Mouse (Mus musculus) gastrocnemius, postnatal 14 days (tissue): ENCODE results near the gene Rad51b. TPM values are rescaled to one million over a fixed set of nuclear protein-coding genes. Genes with fewer than 3 reads are reported as not detected.

Experiments
- DNase-seq: peaks from one replicate; pipeline ENCODE4 v3.0.0; 2021; ENCODE audit warnings: mixed read lengths
- intact Hi-C: fragments of 180-260 bp; cut with DNase I; formaldehyde crosslinking; loops from one replicate; pipeline ENCODE4 v1.15.1; 2025; ENCODE audit warnings: low total_unique reads
- total RNA-seq, 2 experiments: library from RNA; stranded (reverse); gene quantifications; 2 replicates each; pipeline ENCODE4 v1.2.3; 2021

The Rad51b gene
- total RNA-seq, 2 experiments from 2014 or later: 0.80 to 0.92 TPM

DNA sequence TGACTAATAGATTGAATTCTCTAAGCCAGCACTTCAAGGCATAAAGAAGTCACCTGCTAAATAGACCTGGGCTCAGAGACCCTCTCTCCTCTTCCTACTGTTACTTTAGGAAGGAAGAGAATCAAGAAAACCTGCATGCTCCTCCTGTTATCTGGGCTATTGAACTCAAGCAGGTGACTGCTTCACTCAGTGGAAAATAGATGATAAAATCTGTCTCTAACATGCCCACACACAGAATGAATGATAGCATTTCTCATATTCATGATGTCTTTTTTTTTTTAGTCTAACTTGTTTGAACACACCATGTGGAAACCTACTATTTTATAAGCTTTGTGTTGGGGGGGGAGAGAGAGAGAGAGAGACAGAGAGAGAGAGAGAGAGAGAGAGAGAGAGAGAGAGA, 352.7 kb downstream of the Rad51b start:
- intact Hi-C loops: no loop called here
- no peak for DNase-seq

DNA sequence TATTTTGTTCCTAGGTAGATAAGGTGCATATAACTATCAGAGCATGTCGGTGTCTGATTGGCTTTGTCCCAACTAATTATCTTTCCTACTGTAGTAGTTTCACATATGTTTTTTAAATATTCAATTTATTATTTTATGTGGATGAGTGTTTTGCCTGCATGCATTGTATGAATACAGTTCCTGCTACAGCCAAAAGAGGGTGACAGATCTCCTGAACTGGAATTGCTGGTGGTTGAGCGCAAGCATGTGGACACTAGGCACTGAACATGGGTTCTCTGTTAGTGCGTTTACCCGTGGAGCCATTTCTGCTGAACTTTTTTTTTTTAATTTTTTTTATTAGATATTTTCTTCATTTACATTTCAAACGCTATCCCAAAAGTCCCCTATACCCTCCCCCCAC, 358.1 kb downstream of the Rad51b start:
- intact Hi-C loops: no loop called here
- no peak for DNase-seq

DNA sequence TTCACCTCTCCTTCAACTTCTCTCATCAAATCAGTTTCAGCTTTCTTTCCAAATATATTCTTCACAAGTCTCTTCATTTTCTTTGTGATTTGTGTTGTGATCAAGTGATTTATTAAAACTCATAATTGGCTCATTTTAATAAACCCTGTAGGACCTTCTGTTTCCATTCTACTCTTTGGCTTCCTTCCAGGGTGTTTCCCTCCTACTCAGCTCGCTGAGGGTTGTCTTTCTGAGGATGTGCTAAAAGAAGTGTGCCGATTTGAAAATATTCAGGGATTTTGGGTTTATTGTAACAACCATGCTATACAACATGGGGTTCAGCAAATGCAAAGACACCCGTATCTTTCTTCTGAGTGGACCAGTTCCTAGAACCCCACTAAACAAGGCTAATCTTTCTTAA, 361.8 kb downstream of the Rad51b start:
- DNase-seq: no peak
- intact Hi-C loops: no loop called here

GRCm38 (mm10) chr12:79661270-79661669, 364.2 kb downstream of the Rad51b start:
- intact Hi-C loops: no loop called here
- DNase-seq: no peak

DNA sequence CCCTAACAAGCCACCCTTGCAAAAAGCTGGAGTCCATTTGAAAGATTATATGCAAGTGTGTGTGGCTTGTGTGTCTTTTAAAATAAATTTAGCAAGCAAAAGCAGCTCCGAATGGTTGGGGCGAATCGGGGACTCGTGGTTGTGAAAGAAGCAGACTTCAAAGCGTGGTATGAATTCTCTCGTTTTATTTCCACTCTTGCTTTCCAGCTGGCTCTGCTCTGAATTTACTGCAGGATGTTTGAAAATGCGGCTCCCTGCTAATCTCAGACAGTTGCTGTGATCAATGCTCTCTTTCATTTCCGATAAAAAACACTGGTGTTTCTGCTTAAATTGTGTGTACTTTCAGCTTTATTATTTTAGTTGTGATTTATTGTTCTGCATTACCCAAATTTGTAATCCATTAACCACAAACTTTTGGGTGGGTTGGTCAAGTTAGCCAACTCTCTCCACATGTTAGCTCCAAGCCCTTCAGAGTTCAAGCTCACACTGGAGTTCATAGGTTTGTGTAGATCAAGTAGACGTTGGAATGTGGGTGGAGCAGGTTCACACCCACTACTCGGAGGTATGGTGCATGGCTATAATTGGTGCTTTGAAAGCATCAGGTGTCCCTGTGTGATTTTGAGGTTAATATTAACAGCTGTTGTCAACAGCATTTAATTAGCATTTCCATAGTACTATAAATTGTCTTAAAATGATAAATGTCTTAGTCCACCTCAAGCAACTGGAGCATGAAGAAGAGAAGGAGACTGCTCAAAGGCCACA, 366.2 kb downstream of the Rad51b start:
- peak; percentile 37 for DNase-seq
- intact Hi-C loops: no loop called here

DNA sequence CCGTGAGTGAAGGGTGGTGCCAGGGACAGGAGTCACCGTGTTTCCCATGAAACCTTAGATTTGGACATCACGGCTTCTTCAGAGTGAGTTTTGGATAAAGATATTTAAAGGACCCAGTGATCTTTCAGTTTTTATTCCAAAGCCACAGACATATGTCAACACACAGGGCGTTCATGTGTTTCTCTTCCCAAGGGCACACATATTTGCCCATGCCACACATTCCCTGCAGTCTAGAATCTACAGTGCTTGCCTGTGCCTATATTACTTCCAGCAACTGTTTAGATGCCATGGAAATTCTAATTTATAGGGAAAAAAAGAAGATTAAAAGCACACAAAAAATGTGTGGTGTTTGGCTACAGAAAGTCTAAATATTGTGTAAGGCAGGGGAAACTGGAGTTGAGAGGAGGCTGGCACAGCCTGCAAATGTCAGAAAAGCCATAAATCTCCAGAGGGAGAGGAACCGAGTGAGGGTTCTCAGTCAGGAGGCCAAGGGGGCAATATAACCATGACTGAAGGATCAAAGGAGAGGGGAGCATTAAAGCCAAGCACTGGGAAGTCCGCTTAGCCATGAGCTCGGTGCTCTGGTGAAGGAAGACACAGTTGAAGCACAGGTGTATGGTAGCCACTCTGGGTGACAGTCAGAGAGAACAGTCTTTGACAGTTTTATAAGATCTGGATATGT, 367.0 kb downstream of the Rad51b start:
- intact Hi-C loops: no loop called here
- DNase-seq: no peak

DNA sequence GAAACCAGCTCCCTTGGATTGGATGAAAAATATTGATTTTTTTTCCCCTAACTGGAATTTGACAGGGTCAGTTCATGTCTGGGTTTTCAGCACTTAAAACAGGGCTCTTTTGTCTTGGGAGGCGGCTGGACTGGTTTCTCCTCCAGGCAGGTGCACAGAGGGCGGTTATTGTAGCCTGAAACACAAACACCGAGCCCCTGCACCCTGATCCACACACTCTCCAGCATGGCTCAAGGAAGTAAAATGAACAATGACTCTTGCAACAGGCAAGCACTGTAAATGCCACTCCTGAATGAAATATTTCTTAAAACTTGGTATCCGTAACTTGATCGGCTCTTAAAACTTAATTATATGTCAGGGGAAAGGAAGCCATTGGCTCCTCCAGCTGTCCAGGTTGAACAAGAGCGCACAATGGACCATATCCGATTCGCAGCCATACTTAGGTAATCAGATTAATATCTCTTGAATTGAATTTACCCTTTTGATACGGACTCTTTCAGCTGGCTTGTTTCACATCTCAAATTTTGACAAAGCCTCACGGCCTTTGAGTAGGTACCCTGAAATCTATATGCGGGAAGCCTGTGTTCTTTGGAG, 377.9 kb downstream of the Rad51b start:
- intact Hi-C loops: no loop called here
- no peak for DNase-seq

GRCm38 (mm10) chr12:79675440-79676176, 378.5 kb downstream of the Rad51b start:
- intact Hi-C loops: no loop called here
- peak; percentile 47 for DNase-seq

GRCm38 (mm10) chr12:79676251-79676650, 379.2 kb downstream of the Rad51b start:
- DNase-seq: no peak
- intact Hi-C loops: no loop called here

DNA sequence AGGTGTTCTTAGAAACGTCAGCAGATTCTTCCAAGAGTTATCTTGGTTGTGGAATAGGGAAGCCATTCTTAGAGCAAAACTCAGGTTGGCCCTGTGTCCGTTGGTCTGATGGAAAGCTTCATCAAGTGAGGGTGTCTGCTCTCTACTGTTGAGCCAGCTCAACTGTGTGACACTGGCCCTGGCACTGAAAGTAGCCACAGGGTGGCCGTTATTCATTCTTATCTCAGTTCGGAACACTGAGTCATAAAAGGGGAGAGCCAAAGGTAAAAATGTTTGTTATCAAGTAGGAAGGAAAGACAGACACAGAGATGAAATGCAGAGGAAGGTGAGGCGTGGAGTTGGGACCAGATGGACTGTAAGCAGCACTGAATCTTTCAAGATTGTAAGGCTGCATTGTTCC, 379.8 kb downstream of the Rad51b start:
- DNase-seq: no peak

DNA sequence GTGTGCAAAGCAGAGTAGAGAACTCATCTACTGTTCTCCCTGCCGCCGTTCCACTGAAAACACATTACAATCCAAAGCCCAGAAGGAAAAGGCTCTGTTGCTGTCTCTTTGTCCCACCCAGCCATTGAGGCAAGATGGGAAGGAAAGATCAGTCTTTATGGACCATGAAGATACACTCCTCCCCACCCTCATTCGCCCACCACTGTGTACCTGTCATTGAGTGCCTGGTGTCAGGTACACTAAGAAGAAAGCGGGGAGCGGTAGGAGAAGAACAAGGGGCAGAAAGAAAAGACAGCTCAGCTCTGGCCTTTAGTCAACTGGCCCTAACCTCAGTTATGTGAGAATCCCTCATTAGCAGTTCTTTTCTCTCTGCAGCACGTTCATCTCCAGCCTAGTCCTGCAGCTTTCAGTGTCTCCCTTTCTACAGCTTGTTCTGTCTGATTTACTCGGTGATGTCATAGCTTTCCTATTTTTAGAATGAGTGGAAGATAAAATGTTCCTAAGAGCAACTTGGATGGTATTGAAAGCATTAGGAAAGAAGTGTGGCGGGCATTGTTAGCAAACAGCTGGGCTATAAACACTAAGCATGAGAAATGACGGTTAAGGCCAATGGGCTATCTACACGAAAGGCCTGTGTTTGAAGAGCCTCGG, 382.3 kb downstream of the Rad51b start:
- intact Hi-C loops: no loop called here
- DNase-seq: no peak

More for the DNA sequence above, 379.8 kb downstream of the Rad51b start:
- intact Hi-C loops: no loop called here

DNA sequence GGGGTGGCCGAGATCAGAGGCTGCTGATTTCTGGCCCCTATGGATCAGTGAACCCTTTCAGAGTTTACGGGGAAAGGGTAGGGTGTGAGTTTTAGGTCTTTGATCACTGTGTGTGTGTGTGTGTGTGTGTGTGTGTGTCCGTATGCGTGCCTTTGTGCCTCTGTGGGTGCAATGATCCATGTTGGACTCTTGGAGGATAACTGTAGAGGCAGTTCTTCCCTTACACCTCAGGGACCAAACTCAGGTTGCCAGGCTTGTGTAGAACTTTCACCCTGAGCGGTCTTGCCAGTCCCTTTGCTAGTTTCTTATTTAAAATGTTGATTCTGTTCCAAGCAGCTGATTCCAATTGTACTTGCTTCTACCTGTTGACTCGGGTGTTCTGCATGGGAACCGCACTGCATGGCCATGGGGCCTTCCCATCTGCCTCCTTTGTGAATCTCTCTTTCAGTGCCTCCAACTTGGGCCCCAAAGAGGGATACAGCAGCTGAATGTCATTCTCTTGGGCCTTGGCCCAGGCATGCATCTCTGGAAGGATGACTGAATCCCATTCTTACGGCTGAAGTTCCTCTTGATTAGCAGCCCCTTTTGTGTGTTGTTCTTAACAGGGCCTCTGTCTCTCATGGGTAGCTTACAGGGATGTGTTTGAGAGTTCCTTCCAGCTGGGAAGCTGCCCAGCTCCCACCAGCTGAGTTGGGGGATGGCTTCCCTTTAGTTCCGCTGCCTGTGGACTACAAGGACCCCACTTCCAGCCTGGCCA, 383.0 kb downstream of the Rad51b start:
- intact Hi-C loops: no loop called here
- DNase-seq: peak; percentile 23

- intact Hi-C loops: no loop called here
- no peak for DNase-seq
Observed at GRCm38 (mm10) chr12:79680698-79681072, 383.6 kb downstream of the Rad51b start.

GRCm38 (mm10) chr12:79681571-79681970, 384.5 kb downstream of the Rad51b start:
- no peak for DNase-seq
- intact Hi-C loops: no loop called here

- no peak for DNase-seq
- intact Hi-C loops: no loop called here
Observed at GRCm38 (mm10) chr12:79683350-79683749, 386.3 kb downstream of the Rad51b start.

DNA sequence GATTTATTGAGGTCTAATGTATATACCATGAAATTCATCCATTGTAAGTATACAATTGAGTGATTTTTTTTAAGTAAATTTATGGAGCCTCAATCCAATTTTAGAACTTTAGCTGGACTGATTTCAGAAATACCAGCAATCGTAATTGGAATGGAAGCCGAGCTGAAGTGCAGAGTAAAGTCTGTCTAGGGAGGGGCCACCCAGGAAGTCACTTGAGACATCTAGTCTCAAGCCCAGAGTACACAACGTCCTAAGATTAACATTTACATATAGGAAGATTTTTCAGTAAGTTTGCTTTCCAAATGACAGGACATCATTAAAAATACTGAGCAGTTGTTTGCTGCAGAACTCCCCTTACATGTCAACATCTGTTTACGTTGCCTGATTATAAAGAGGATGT, 386.7 kb downstream of the Rad51b start:
- no peak for DNase-seq
- intact Hi-C loops: no loop called here

- DNase-seq: no peak
- intact Hi-C loops: no loop called here
Observed at GRCm38 (mm10) chr12:79684338-79684737, 387.3 kb downstream of the Rad51b start.

DNA sequence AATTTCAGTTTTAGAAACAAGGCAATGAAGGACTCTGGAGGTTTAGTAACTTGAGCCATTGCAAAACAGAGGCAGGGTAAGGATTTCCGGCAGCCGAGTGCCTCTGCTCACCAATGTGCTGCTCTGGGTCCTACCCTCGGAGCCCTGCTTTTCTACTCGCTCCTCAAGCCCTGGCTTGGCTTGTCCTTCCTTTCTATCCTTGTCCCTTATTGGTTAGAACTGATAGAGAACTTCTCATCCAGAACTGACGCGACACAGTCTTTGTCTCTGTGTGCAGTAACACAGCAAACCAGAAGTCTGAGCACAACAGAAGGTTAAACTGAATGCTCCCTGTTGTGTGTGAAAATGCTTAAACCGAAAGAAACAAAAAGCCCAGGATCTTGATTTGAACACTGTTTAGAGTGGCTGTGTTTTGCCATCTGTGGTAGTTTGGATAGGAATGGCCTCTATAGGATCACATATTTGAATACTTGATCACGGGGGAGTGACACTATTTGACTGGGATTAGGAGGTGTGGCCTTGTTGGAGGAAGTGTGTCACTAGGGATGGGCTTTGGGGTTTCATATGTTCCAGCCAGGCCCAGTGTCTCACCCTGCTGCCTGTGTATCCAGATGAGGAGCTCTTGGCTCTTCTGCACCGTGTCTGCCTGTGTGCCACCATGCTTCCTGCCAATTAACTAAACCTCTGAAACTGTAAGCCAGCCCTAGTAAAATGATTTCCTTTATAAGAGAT, 389.7 kb downstream of the Rad51b start:
- intact Hi-C loops: no loop called here
- no peak for DNase-seq
